Mouse (Mus musculus) c-Kit-positive CD71-negative TER-119-negative erythroid progenitor cells, embryonic 14.5 days (primary cell): ENCODE results near the gene Cacna2d2.

Experiments used
- DNase-seq: peaks from one replicate; pipeline ENCODE4 v3.0.0-alpha.2; 2013; ENCODE audit warnings: low read depth

Gene Cacna2d2

DNA sequence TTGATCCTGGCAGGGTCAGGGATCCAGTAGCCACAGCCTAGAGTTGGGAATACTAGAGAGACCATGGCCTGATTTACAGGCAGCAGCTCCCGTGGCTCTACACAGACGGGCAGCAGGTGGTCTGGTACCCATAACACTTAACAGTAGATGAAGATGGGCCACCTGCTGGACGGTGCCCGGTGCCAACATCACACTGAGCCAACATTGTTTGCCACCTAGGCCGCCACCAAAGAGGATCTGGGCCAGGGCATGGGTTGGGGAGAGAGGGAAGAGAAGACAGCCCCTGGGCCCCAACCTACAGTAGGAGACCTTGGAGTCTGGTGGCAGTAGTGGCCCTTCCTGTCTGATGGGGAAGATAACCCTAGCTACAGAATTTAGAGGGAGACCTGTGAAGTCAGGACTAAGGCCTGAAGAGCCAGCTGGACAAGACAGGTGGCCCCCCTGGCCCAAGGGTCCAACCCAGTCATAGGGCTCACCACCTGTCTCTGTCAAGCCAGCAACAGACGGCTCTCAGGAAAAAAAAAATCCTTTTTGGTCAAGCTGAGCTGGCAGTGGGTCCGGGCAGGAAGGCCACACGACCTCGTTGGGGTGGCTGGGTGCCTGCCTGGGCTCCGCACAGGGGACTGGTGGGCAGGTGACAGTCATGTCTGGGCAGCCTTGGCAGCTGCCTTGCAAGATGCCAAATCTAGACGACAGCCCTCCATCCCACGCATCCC lies 102.9 kb downstream of the Cacna2d2 start:
- DNase-seq: no peak

DNA sequence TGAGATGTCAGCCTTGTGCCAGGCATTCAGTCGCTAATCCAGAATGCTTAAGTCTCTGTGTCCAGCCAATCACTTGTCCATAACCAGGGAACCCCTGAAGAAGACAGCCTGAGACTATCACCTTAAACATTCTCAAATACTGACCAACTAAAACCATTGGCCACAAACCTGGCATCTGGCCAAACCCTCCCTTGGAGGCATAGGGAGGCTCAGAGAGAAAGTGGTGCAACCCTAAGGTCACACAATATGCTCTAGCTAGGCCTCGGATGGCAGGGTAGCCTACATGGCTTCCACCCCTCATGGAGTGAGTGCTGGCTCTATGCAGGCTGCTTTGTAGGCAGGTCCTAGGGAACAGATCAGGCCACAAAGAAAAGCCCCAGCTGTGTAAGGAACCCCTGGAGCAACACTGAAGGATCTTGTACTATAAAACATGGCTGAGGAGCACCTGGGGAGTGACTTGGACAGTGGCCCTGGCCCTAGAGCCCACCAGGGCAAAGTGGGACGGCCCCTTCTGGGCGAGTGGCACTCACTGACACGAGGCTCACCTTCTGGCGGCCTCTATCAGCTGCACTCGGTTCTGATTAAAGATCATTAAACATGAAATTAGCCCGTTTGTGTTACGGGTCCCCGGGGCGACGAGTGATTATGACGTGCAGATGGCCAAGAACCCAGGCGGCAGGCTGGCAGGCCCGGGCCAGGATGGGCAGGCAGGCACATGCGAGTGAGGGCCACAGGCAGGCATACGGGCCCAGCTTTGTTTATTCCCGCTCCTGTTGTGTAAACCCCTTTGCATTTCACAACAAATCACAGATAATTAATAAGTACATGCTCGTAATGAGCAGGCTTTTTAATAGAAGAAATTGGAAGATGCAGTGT lies 105.5 kb downstream of the Cacna2d2 start:
- no peak for DNase-seq

DNA sequence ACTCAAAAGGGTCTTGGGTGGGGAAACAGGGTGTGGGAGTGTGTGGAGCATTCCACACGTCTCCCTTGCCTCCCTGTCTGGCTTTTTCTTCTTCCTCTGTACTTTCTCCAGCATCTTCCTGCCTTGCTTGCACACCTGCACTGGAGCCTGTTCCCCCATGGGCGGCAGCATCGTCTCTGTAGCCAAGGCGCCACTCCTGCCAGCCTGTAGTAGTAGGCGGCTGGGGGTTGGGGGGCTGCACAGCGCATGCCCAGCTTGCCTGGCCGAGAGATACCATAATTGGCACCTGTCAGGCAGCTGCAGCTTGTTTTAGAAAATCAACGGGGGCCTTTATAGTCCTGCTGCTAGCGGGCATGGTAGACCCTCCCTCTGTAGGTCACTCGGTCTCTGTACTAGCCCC lies 108.9 kb downstream of the Cacna2d2 start:
- DNase-seq: no peak

DNA sequence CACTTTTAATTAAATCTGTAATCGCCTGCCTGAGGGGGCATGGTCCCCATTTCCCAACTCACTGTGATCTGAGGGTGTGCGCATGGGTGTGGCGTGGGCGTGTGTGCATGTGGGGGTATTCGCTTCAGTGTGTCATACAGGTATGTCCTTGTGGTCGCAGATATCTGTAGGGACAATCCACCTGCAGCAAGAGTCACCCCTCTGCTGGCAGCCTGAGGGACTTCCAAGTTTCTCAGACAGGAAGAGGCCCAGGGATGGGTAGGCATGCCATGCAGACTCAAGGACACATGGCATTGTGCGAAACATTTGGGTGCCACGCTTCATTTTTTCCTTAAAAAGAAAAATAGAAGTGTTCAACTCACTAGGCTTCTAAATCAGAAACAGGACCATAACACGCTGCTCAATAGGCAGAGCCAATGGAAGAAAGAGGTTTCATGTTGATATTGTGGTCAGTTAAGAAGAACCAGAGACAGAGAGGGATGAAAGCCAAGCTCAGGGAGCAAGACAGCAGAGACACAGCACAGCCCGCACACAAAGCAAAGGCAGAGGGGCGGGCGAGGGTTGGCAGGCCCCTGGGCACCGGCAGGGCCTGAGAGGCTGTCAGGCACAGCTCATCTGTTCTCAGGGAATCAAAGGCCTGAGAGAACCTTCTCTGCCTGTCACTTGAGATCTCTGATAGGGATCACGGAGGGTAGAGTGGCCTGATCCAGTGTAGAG lies 111.1 kb downstream of the Cacna2d2 start:
- DNase-seq: no peak

DNA sequence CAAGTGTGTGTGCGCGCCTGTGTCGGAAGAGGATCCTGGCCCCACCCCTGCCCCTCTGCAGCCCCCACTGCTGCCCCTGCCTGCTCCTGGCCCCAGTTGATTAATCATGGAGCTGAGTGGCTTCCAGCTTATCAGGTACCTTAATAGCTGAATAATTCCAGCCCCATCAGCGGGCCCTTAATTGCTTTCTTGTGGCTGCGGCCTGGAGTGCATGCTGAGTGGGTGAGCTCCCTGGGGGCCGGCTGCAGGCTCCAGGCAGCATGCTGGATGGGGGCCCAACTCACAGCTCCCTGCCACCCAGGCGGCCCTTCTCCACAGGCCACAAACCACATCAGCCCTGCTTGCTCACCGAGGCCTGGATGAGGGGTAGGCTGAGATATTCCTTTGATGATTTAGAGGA lies 112.0 kb downstream of the Cacna2d2 start:
- no peak for DNase-seq

DNA sequence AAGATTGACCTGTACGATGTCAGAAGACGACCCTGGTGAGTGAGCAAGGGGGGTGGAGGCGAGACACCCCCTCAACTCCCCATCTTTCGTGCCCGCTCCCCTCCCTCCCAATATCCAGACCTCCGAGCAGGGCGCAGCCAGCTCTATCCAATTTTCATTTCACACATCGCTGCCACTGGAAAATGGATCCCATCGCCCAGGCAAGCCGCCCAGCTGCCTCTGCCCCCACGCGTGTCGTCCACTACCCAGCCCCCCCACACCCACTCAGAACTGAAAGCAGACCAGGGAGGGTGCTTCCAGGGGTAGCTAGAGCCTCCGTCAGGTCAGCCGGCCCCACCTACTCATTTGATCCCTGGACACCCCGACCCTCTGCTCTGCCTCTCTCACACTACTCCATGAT lies 112.9 kb downstream of the Cacna2d2 start:
- DNase-seq: no peak

DNA sequence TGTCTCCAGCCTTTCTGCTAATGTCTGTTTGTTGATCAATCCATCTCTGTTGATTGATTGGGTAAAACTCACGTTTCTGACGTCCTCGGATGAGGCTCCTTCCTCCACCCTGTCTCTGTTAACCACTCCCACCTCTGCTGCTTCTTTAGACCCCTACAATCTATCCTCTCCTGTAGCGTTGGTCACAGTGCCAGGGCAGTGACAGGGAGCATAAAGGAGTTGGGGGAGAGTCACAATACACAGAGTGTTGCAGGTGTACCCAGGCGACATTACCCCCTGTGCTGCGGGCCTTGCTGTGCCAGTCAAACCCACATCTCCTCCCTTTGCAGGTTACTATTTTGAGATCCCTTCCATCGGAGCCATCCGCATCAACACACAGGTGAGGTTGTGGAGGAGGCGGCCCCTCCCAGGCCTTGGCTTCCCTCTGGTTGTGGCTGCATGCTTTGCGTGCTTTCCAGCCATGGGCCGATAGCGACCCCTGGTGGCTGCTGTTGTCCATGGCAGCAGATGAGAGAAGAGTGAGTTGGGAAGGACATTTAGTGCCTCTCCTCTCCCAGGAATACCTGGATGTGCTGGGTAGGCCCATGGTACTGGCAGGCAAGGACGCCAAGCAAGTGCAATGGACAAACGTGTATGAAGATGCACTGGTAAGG lies 115.0 kb downstream of the Cacna2d2 start:
- DNase-seq: peak; percentile 58

DNA sequence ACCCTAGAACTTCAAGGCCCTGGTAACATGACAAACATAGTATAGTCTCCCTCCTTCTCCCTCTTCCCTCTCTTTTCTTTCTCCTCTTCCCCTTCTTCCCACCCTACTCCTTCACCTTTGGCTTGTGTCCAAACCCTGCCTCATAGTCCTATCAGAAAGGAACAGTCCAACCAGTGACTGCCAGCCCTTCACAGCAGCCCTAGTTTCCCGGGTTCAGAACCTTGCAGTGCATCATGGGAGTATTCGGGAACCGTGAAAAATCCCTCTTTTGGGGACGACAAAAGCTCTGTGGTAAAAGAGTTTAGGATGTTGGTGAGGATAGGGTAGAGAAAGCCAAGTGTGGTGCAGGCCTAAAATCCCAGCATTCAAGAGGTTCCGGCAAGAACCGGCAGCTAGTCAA lies 120.9 kb downstream of the Cacna2d2 start:
- no peak for DNase-seq

DNA sequence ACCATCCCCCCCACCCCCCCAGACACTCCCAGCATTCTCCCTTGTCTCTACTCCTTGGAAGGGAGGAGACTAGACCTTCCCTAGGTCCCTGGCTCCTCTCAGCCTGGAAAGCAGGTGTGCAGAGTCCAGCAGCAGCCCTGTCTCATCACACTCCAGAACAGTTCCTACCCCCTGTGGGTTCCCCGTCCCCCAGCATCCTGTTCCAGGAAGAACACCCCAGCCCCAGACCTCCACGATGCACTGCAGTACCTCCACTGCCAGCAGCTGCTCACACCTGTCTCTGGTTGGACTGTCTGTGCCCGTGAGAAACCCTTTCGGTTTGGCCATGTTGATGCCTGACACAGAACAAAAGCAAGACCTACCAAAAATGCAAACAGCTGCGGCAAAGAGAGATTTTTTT lies 121.8 kb downstream of the Cacna2d2 start:
- no peak for DNase-seq

DNA sequence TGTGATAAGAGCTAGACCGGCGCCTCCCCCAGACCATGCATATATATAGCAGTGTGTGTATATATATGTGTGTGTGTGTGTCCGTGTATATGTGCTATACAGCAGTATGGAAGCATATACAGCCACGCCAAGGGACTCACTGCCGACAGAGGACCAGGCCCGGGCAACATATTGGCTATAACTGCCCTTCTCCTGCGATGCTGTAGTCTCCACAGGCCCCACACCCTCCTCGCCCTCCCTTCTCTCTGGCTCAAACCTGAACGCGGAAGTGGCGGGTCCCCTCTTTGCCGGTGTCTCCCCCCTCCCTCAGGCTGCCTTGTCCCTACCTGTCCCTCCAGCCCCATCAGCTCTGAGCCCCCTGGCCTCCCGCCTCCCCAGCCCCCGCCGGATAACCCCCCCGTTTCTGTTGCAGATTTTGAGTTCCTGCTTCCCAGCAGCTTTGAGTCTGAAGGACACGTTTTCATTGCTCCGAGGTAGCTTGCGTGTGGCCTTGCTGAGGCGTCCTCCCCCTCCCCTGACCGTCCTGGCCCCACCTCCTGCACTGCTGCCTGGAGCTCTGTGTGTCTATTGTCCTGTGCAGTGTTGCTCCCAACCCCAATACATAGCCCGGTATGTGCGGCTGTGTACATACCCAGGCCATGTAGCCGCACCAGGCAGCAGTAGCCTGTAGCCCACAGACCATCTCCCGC lies 122.4 kb downstream of the Cacna2d2 start:
- no peak for DNase-seq

DNA sequence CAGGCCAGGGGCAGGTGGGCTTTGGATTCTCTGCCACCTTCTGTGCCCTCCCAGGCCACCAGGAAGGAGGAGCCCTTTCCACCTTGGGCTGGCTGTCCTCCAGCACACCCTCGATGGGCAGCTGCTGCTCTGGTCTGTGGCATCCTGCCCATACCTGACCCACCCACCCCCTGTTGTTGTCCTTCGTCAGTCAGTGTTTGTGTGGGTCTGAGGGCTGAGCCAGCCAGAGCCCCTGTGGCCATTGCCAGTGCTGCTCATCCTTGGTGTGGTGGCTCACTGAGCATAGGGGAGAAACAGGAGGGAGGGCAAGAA lies 122.9 kb downstream of the Cacna2d2 start:
- DNase-seq: no peak

DNA sequence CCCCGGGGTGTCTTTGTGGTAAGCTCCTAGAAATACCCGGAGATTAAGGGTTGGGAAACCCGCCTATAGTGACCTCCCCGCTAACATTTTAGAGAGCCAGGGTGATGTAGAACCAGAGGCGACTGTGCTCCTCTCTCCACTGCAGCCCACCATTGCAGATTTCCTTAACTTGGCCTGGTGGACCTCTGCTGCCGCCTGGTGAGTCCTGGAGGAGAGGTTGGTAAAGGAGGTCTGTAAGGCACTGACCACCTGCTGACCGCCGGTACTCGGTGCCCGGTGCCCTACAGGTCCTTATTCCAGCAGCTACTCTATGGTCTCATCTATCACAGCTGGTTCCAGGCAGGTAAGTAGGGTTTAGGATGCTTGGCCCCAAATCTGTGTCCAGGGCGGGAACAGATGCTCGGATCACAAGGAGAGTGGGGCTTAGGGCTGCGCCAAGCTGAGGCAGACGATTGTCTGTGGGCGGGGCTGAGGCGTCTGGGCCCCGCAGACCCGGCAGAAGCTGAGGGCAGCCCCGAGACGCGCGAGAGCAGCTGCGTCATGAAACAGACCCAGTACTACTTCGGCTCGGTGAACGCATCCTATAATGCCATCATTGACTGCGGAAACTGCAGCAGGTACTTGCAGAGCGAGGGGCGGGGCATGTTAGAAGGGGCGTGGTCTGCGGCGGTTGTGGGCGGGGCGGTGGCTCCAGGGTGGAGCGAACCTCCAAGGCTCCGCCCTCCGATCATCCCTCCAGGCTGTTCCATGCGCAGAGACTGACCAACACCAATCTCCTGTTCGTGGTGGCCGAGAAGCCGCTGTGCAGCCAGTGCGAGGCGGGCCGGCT lies 127.0 kb downstream of the Cacna2d2 start:
- peak; percentile 56 for DNase-seq

DNA sequence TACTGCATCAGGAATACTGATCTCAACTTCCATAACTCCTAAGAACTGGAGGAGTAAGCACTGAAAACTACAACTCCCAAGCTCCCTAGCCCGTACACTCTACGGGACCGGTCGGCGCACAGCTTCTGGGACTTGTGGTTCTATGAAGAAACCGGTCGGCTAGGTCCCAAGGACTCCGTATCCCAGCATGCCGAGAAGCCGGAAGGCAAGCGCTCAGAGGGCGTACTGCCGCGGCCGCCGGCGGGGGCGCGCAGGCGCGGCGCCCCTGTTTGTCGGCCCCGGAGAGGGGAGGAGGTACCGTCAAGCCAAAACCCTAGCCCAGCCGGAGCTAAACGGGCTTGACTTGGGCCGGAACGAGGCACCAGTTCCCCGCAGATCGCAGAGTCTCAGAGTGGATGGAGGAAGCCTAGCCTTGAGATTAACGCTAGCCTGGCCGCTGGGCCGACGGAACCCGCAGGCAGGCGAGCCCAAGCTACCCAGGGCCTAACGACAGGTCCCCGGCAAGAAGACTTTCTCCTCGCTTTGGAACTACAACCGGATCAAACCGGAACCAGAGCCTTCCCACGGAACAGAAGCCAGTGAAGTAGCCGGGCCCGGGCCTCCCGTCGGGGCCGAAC lies 134.5 kb downstream of the Cacna2d2 start, which contains the start of gene Tmem115:
Gene Tmem115 (plus strand): TSS at position 155 of the 617 bp plus-strand sequence.
- peak; percentile 86 for DNase-seq

DNA sequence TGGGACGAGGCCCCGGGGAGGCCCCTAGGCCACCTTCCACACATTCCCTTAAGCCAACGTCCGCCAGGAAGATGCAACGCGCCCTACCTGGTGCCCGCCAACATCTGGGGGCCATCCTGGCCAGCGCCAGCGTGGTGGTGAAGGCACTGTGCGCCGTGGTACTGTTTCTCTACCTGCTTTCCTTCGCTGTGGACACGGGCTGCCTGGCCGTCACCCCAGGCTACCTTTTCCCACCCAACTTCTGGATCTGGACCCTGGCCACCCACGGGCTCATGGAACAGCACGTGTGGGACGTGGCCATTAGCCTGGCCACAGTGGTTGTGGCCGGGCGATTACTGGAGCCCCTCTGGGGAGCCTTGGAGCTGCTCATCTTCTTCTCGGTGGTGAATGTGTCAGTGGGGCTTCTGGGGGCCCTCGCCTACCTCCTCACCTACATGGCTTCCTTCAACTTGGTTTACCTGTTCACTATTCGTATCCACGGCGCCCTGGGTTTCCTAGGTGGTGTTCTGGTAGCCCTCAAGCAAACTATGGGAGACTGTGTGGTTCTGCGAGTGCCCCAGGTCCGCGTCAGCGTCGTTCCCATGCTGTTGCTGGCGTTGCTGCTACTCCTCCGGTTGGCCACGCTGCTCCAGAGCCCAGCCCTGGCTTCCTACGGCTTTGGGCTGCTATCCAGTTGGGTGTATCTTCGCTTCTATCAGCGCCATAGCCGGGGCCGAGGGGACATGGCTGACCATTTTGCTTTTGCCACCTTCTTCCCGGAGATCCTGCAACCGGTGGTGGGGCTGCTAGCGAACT lies 135.2 kb downstream of the Cacna2d2 start:
- DNase-seq: no peak

DNA sequence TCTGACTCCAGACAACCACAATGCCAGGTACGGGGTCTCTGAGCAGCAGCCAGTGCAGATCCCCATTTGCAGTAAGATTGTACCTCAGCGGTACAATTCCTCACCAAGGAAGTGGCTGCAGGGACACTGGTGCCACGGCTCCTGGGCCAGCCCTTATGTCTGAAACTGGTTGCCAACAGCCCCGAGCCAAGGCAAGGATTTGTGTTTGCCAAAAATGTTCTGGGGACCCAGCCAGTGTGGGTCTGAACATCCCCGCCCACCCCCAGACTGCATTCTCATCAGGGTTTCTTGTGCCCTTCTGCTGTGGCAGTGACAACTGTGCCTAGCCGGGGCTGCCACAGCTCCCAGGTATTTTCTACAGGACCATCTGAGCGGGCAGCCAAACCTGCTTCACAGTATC lies 138.8 kb downstream of the Cacna2d2 start:
- no peak for DNase-seq

DNA sequence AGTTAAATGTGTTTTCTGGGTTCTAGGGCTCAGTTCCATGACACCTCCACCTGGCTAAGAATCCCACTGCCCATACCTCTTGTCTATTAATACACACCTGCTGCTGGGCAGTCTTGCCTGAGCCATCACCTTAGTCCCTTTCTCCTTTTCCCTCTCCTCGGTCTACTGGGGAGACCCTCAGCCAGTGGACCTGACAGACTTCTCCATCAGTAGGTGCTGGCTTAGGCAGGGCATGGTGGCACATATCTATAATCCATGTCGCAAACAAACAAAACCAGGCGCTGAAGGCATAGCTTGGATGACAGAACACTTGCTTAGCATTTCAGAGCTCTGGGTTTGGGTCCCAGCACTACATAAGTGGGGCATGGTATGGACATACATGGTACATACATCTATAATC lies 139.3 kb downstream of the Cacna2d2 start:
- DNase-seq: no peak

DNA sequence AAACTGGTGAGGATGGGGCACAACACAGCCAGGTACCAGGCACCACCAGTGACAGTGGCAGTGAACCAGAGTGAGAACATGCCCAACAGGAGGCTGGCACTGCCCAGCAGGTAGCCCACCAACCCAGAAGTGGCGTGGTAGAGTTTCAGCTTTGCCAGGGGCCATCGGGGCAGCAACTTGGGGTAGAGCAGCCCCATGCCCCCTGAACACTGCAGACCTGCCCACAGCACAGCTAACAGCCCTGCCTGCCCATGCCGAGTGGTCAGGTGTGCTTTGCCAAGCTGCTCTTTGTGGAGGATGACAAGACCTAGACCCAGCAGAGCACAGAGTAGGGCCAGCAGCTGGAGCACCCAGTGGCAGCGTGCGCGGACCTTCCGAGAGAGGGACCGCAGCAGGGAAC lies 140.5 kb downstream of the Cacna2d2 start:
- DNase-seq: no peak

DNA sequence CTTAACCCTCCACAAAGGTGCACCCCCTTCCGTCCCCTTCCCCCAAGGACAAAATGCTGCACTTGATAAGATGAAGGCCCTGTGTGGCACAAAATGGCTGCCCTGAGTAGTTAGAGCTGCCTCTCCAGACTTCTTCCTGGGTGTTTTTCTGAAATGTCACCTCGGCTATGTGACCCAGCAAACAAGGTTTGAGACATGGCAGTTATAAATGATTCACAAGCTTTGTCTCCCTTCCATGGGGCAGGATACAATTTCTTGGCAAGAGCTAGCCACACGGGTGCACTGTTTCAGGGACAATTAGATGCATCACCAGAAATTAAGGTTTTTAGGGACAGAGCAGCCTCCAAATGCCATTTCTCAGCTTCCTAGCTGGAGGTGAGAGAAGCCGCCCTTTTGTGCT lies 141.0 kb downstream of the Cacna2d2 start:
- no peak for DNase-seq

DNA sequence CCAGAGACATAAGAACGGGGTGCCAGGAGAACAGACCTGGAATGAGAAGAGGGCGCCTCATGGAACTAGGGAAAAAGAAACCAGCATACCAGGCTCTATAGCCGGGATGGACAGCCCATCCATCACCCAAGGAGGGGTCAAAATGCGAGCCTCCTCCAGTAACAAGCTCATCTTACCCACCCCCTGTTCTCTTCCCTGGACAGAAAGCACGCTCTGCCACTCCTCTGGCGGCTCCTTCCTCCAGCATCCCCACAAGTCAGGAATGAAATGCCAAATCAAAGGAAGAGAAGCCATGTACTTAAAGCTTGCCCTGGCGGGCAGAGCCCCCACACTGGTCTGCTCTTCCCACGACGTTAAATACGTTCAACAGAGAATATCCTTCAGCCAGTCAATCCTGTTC lies 141.6 kb downstream of the Cacna2d2 start:
- DNase-seq: no peak
